Mouse (Mus musculus): ENCODE measurements around the gene Tmem41b. TPM values are rescaled to one million over a fixed set of nuclear protein-coding genes. Genes with fewer than 3 reads are reported as not detected.
A peak's percentile ranks its signal among the peaks of the same experiment; 100 is the strongest.

Tmem41b gene
- total and polyA plus RNA-seq, 3 experiments, result 22.7 to 105 (median 68.5) TPM

DNA sequence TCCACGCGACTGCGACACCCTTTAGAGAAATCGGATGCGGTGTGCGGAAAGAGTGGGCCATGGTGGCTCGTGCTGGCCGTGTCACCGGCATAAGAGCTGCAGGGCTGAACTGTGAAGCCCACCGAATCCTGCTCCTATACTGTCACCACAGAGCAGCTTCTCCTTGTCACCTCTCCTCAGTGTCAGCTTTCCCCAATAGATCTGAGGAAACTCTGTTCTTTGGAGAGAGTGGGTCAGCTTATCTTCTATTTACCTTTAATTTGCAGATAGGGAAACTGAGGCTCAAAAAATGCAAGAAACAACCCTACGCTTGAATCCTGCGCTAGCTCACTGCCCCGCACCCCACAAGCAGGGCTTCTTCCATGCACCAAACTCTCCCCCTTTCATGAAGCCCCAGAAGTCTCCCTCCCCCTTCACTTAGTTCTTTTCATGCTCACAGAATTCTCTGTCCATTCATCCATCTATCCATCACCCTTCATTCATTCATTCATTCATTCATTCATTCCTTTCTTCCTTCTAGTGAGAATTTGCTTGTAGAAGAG, 26.0 kb downstream of the Tmem41b start:
- DNase-seq (ENCODE audit: low spot score) (no peak), ATAC-seq (ENCODE audit: extremely low read depth, insufficient number of reproducible peaks, low FRiP score, poor library complexity, severe bottlenecking) (no peak)
- Histone ChIP-seq H3K36me3 (replicated peaks) (no peaks in the 10 kb centered on the region), H3K4me1 (ENCODE audit: insufficient read depth, low read depth, low read length) (peaks cover 41% of the 10 kb centered on the region), H3K27me3 (ENCODE audit: insufficient read depth, low read length) (no peaks in the 10 kb centered on the region), H3K4me3 (ENCODE audit: low read depth, low read length) (peak overlapping the region; percentile 83), H3K9me3 (replicated peaks) (0 out of 2 replicates have a peak, but pooled peaks cover 4% of the 10 kb centered on the region)
- TF ChIP-seq GATA2 (IDR thresholded peaks at IDR 0.05; ENCODE audit: borderline replicate concordance, low read depth, low read length) (no peak), TAL1 (conservative IDR thresholded peaks at IDR 0.05; ENCODE audit: low read depth, low read length) (no peak), POLR2AphosphoS5 (IDR thresholded peaks at IDR 0.05; ENCODE audit: insufficient replicate concordance, low read depth, low read length) (no peak), GATA1 (IDR thresholded peaks at IDR 0.05; ENCODE audit: borderline replicate concordance, low read length) (no peak), CTCF (IDR thresholded peaks at IDR 0.05; ENCODE audit: low read depth, low read length) (no peak)

DNA sequence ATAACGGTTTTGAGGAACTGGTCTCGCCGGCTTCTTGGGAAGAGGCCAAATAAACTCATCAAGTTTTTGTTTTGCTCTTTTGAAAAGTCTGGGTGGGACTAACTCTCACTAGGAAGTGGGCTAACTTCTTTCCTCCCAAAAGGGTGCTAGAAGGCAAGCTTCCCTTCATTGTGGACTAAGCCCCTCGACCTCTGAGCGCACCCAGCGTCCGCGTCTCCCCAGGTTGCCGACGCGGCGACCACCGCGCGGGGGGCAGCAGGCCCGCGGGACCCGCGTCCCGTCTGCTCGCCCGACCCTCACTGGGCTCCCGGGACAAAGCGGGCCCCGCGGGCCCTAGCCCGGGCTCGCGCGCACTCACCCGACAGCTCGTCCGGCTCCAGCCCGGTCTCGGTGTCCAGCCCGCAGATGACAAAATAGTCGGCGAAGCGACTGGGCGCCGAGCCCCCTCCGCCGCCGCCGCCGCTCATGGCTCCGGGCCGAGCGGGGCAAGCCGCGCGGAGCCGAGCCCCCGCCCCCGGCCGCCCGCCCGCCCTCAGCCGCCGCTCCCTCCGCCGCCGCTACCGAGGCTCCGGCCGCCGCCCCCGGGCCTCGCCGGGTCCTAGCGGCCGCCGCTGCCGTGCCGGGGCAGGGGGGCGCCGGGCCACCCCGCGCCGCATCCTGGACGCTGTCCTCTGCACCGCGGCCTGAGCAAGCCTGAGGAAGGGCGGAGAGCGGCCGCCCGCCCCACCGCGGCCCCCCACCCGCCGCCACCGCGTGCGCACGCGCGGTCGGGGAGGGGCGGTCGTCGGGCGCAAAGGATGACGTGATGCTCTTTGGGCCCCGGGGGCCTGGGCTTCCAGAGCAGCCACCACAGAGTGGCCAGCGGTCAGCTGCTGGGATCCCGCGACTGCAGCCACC, 26.8 kb downstream of the Tmem41b start, which contains the start of gene Dennd5a:
Gene Dennd5a (minus strand): TSS at position 755 of the 897 bp plus-strand sequence.
- TF ChIP-seq CTCF (IDR thresholded peaks at IDR 0.05; ENCODE audit: low read depth, low read length) (no peak), GATA1 (IDR thresholded peaks at IDR 0.05; ENCODE audit: borderline replicate concordance, low read length) (no peak), POLR2AphosphoS5 (IDR thresholded peaks at IDR 0.05; ENCODE audit: insufficient replicate concordance, low read depth, low read length) (no peak), GATA2 (IDR thresholded peaks at IDR 0.05; ENCODE audit: borderline replicate concordance, low read depth, low read length) (no peak), TAL1 (conservative IDR thresholded peaks at IDR 0.05; ENCODE audit: low read depth, low read length) (no peak)
- Histone ChIP-seq H3K27me3 (ENCODE audit: insufficient read depth, low read length) (no peaks in the 10 kb centered on the region), H3K9me3 (replicated peaks) (0 out of 2 replicates have a peak, but pooled peaks cover 3% of the 10 kb centered on the region), H3K4me3 (ENCODE audit: low read depth, low read length) (peak within 1 kb of the TSS; percentile 83), H3K36me3 (replicated peaks) (peaks cover 3% of the 10 kb centered on the region), H3K4me1 (ENCODE audit: insufficient read depth, low read depth, low read length) (peaks cover 43% of the 10 kb centered on the region)
- ATAC-seq (ENCODE audit: extremely low read depth, insufficient number of reproducible peaks, low FRiP score, poor library complexity, severe bottlenecking) (peak; percentile 36; the same call in 1 of the 2 replicates), DNase-seq (ENCODE audit: low spot score) (peak; percentile 73)

DNA sequence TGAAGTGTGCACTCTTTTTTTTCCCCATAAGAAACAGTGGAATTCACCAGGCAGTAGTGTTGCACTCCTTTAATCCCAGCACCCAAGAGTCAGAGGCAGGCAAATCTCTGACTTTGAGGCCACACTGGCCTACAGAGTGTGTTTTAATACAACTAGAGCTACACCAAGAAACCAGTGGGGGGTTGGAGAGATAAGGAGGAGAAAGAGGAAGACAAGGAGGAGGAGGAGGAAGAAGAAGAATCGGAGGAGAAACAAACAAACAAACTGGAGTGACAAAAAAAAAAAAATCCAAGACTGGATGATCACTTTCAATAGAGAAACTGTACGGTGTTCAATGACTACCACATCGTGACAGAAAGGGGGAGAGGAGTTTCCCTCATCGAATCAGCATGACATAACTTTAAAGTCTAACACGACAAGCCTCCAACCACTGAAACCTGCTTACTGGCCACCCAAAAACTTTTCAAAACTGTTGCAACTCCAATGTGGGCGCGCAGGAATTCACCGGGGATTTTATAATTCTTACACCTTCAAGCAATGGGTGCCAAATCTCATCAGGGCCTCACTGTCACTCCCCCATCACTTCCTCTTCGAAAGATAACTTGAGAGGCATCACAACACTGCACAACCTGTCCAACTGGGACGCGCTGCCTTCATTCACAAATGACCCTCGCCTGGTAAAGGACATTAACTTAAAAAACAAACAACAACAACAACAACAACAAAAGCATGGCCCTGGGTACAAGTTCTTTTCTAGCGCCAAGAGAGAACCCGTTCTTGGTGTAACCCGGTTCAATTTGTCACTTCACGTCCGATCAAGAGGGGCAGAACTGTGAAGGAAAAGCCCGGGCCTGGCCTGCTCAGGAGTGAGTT, 27.6 kb downstream of the Tmem41b start:
- H3K9me3 ChIP-seq (replicated peaks), result 0 out of 2 replicates have a peak, but pooled peaks cover 3% of the 10 kb centered on the region
- DNase-seq (ENCODE audit: low spot score) (peak; percentile 32), ATAC-seq (ENCODE audit: extremely low read depth, insufficient number of reproducible peaks, low FRiP score, poor library complexity, severe bottlenecking) (no peak)
- no peaks in the 10 kb centered on the region for H3K27me3 ChIP-seq (ENCODE audit: insufficient read depth, low read length)
- peaks cover 47% of the 10 kb centered on the region for H3K4me1 ChIP-seq (ENCODE audit: insufficient read depth, low read depth, low read length)
- H3K4me3 ChIP-seq (ENCODE audit: low read depth, low read length), result peak overlapping the region; percentile 83
- TF ChIP-seq TAL1 (conservative IDR thresholded peaks at IDR 0.05; ENCODE audit: low read depth, low read length) (no peak), GATA1 (IDR thresholded peaks at IDR 0.05; ENCODE audit: borderline replicate concordance, low read length) (no peak), CTCF (IDR thresholded peaks at IDR 0.05; ENCODE audit: low read depth, low read length) (no peak), GATA2 (IDR thresholded peaks at IDR 0.05; ENCODE audit: borderline replicate concordance, low read depth, low read length) (no peak), POLR2AphosphoS5 (IDR thresholded peaks at IDR 0.05; ENCODE audit: insufficient replicate concordance, low read depth, low read length) (no peak)
- H3K36me3 ChIP-seq (replicated peaks), result peaks cover 3% of the 10 kb centered on the region

DNA sequence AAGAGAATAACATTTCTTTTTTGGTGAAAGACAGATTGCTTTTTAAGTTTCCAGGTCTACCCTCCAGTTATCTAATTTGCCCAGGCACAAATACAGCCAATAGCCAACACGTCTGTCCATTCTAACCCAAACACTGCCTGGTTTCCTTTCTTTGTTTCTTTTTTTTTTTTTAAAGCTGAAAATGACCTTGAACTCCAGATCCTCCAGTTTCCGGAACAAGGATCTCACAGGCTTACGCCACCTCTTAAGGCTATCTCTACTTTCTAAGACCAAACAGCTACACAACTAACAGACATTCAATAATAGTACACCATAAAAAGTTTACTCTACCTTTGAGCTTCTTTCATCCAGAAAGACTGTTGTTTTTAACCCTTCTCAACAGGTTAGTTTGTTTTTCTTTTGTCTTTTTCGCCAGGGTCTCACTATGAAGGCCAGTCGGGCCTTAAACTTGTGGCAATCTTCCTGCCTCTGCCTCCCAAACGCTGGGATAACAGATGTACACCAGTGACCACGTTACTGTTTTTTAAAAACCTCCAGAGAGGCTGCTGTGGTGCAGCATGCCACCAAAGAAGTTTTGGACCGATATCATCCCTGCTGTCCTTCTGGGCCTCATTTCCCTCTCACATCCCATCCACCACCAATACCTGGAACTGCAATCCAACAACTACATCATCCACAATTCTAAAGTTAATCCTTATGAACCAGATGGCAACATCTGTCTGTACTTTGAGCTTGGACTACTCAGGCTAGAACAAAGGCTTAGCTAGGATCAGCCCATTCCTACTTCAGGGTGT, 28.5 kb downstream of the Tmem41b start:
- peaks cover 47% of the 10 kb centered on the region for H3K4me1 ChIP-seq (ENCODE audit: insufficient read depth, low read depth, low read length)
- no peak for TF ChIP-seq GATA2 (IDR thresholded peaks at IDR 0.05; ENCODE audit: borderline replicate concordance, low read depth, low read length)
- no peak for TF ChIP-seq POLR2AphosphoS5 (IDR thresholded peaks at IDR 0.05; ENCODE audit: insufficient replicate concordance, low read depth, low read length)
- no peak for TF ChIP-seq GATA1 (IDR thresholded peaks at IDR 0.05; ENCODE audit: borderline replicate concordance, low read length)
- no peak for TF ChIP-seq TAL1 (conservative IDR thresholded peaks at IDR 0.05; ENCODE audit: low read depth, low read length)
- no peak for TF ChIP-seq CTCF (IDR thresholded peaks at IDR 0.05; ENCODE audit: low read depth, low read length)
- no peaks in the 10 kb centered on the region for H3K27me3 ChIP-seq (ENCODE audit: insufficient read depth, low read length)
- peak overlapping the region; percentile 83; the same call in 1 of the 2 replicates for H3K4me3 ChIP-seq (ENCODE audit: low read depth, low read length)
- ATAC-seq (ENCODE audit: extremely low read depth, insufficient number of reproducible peaks, low FRiP score, poor library complexity, severe bottlenecking) (no peak), DNase-seq (ENCODE audit: low spot score) (no peak)
- H3K36me3 ChIP-seq (replicated peaks), result peaks cover 3% of the 10 kb centered on the region
- no peaks in the 10 kb centered on the region for H3K9me3 ChIP-seq (replicated peaks)

DNA sequence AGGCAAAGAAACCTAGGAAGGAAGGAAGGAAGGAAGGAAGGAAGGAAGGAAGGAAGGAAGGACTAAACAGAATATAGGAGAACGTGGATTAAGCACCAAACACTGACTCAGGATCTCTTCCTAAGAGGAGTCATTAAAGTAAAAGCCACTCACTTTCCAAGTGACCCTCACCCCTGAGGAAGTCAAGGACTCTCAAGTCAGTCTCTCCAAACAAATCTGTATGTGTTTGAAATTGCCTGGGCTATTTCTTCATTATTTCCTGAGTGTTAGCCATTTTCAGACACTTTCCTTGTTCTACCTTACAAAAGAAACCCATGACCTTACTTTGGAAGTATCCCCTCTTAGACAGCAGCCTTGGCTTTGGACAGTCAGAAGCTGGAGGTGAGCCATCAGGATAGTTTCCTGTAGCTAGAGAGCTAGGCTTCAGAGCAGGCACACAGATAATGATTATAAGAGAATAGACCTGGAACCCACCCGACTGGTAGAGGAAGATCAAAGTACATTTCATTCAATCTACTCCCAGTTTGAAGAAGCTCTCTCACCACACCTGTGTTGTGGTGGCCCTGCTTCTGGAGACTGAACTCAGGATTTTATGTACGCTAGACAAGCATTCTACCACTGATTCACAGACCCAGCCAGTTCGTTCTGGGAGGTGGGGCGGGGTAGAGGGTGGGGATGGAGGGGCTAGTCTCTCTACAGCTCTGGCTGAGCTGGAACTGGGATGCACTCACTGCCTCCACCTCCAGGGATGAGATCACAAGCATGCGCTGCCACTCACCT, 31.9 kb downstream of the Tmem41b start:
- TF ChIP-seq GATA1 (IDR thresholded peaks at IDR 0.05; ENCODE audit: borderline replicate concordance, low read length), result no peak
- no peak for TF ChIP-seq TAL1 (conservative IDR thresholded peaks at IDR 0.05; ENCODE audit: low read depth, low read length)
- TF ChIP-seq GATA2 (IDR thresholded peaks at IDR 0.05; ENCODE audit: borderline replicate concordance, low read depth, low read length), result no peak
- no peak for TF ChIP-seq CTCF (IDR thresholded peaks at IDR 0.05; ENCODE audit: low read depth, low read length)
- TF ChIP-seq POLR2AphosphoS5 (IDR thresholded peaks at IDR 0.05; ENCODE audit: insufficient replicate concordance, low read depth, low read length), result no peak
- DNase-seq (ENCODE audit: low spot score) (no peak), ATAC-seq (ENCODE audit: extremely low read depth, insufficient number of reproducible peaks, low FRiP score, poor library complexity, severe bottlenecking) (no peak)
- peaks cover 3% of the 10 kb centered on the region for H3K36me3 ChIP-seq (replicated peaks)
- H3K4me3 ChIP-seq (ENCODE audit: low read depth, low read length), result no peak overlapping the region
- H3K4me1 ChIP-seq (ENCODE audit: insufficient read depth, low read depth, low read length), result peaks cover 46% of the 10 kb centered on the region
- H3K9me3 ChIP-seq (replicated peaks), result no peaks in the 10 kb centered on the region
- no peaks in the 10 kb centered on the region for H3K27me3 ChIP-seq (ENCODE audit: insufficient read depth, low read length)

Data from G1E (cell line).